Comparison of ENCODE assay signal across 15 mouse cellular contexts in genomic region chr12:72748841-72749240, GRCm38 (mm10).
"Had no signal": no experiment of that assay in that cellular context is flagged by ENCODE, and none has a peak within 500 bp of the region (broad histone marks: within the 10 kb centered on the region; RNA-seq: fewer than 3 reads in every experiment).

No protein-coding gene starts in this region.

- H3K4me2 ChIP-seq: liver, embryonic 11.5 days; liver, embryonic 15.5 days; midbrain, embryonic 13.5 days; neural tube, embryonic 15.5 days had no signal

- H3K27ac ChIP-seq: kidney, postnatal 0 days; limb, embryonic 10.5 days; liver, embryonic 15.5 days; midbrain, embryonic 13.5 days; neural tube, embryonic 15.5 days had no signal

- H3K9me3 ChIP-seq: limb, embryonic 10.5 days; liver, embryonic 15.5 days; midbrain, embryonic 13.5 days; neural tube, embryonic 15.5 days had no signal

- H3K36me3 ChIP-seq: limb, embryonic 10.5 days; liver, embryonic 15.5 days; midbrain, embryonic 13.5 days; neural tube, embryonic 15.5 days had no signal

- H3K9ac ChIP-seq: liver, embryonic 15.5 days; midbrain, embryonic 13.5 days; neural tube, embryonic 15.5 days had no signal

- ATAC-seq: lung, postnatal 0 days; midbrain, embryonic 13.5 days had no signal

- H3K4me3 ChIP-seq: limb, embryonic 10.5 days; liver, embryonic 15.5 days; midbrain, embryonic 13.5 days; neural tube, embryonic 15.5 days had no signal

- DNase-seq: kidney, adult 8-10 months; kidney, postnatal 36 days; lung, adult 2 months; lung, postnatal 36 days; right cerebral cortex, adult 18-20 months; right cerebral cortex, postnatal 25 days; thymus, adult 18-20 months; thymus, postnatal 14 days had no signal

- H3K4me1 ChIP-seq: limb, embryonic 10.5 days; liver, embryonic 15.5 days; neural tube, embryonic 15.5 days had no signal

- H3K27me3 ChIP-seq: liver, embryonic 15.5 days; midbrain, embryonic 13.5 days; neural tube, embryonic 15.5 days had no signal
